Mouse (Mus musculus) neural tube, embryonic 11.5 days (tissue): ENCODE measurements around the gene Gm49384. TPM values are rescaled to one million over a fixed set of nuclear protein-coding genes. Genes with fewer than 3 reads are reported as not detected.
"Not testable (repeated sequence)": the region's sequence is repeated elsewhere in the genome, so short reads cannot be mapped to it uniquely, and the experiment has no call there.

Source experiments
- ATAC-seq: fragments of 200-750 bp; cut with Nextera tagmentation; 2 replicates; pipeline ENCODE4 v1.8.0; 2017; ENCODE audit warnings: moderate number of reproducible peaks, mild to moderate bottlenecking, moderate TSS enrichment, moderate library complexity; ENCODE audit not compliant: insufficient read depth, low FRiP score, low TSS enrichment
- DNase-seq: peaks from one replicate; pipeline ENCODE4 v3.0.0-alpha.2; 2015; ENCODE audit warnings: low spot score
- H3K27ac ChIP-seq: fragments of 300-500 bp; sonication (generic); 2 replicates; pipeline ENCODE4 v1.5.1; 2014; ENCODE audit warnings: low read depth, mild to moderate bottlenecking, low read length
- H3K27me3 ChIP-seq: fragments of 300-500 bp; sonication (generic); 2 replicates; pipeline ENCODE4 v1.6.1; 2014; ENCODE audit warnings: mild to moderate bottlenecking, low read length, mixed read lengths; ENCODE audit not compliant: control insufficient read depth, insufficient read depth
- H3K36me3 ChIP-seq: fragments of 300-500 bp; sonication (generic); 2 replicates; pipeline ENCODE4 v1.6.1; 2014; ENCODE audit warnings: mild to moderate bottlenecking, low read length, moderate library complexity, mixed read lengths; ENCODE audit not compliant: control insufficient read depth, insufficient read depth
- H3K4me1 ChIP-seq: fragments of 300-500 bp; sonication (generic); 2 replicates; pipeline ENCODE4 v1.6.1; 2014; ENCODE audit warnings: low read length, mixed read lengths; ENCODE audit not compliant: control insufficient read depth, insufficient read depth
- H3K4me2 ChIP-seq: fragments of 300-500 bp; sonication (generic); 2 replicates; pipeline ENCODE4 v1.6.1; 2014; ENCODE audit warnings: low read depth, mild to moderate bottlenecking, moderate library complexity
- H3K4me3 ChIP-seq: fragments of 300-500 bp; sonication (generic); 2 replicates; pipeline ENCODE4 v1.5.1; 2014; ENCODE audit warnings: low read depth, low read length
- H3K9ac ChIP-seq: fragments of 300-500 bp; sonication (generic); 2 replicates; pipeline ENCODE4 v1.6.1; 2014; ENCODE audit warnings: mild to moderate bottlenecking, low read length
- H3K9me3 ChIP-seq: fragments of 300-500 bp; sonication (generic); 2 replicates; pipeline ENCODE4 v1.6.1; 2016; ENCODE audit warnings: low read length; ENCODE audit not compliant: control insufficient read depth
- WGBS: fragments of 180-500 bp; shearing (Covaris S2); extraction: QIAGEN DNeasy Blood & Tissue Kit; methylation state at CpG from one replicate; pipeline ENCODE4 v1.1.7; 2014; 5-methylcytosine and 5-hydroxymethylcytosine counted together
- polyA plus RNA-seq: library from polyadenylated mRNA; unstranded; fragments of >200 nt; fragmentation: Nextera tagmentation; extraction: Ambion mirVana; gene quantifications from 2 replicates; pipeline ENCODE4 v1.2.1, GENCODE M21; 2014

Gm49384 gene
- polyA plus RNA-seq, 1 experiment from 2014 or later, result 32.1 TPM

DNA sequence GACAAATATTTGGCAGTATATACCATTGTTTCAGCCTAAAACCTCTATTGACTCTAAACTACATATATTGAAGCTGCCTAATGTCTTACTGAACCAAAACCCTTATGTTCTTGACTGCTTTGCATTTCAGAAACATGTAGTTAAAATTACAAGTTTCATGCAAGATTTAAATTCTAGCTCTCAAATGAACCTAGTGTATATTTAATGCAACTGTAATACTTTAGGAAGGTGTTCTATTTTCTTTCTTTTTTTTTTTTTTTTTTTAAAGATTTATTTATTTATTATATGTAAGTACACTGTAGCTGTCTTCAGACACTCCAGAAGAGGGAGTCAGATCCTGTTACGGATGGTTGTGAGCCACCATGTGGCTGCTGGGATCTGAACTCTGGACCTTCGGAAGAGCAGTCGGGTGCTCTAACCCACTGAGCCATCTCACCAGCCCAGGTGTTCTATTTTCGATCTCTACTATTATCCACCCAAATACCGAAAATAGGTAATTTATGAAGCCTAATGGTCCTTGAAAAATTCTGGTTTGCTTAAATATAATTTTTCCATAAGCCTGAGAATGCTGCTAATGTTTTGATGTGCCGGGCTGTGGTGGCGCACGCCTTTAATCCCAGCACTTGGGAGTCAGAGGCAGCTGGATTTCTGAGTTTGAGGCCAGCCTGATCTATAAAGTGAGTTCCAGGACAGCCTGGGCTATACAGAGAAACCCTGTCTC lies 37.0 kb downstream of the Gm49384 start:
- not testable (repeated sequence) for H3K9ac ChIP-seq, H3K4me1 ChIP-seq

GRCm38 (mm10) chr12:69164904-69165303 lies 39.2 kb downstream of the Gm49384 start:
- H3K27ac ChIP-seq, result no peak overlapping the region
- no peaks in the 10 kb centered on the region for H3K9me3 ChIP-seq
- no peaks in the 10 kb centered on the region for H3K36me3 ChIP-seq
- H3K4me3 ChIP-seq, result no peak overlapping the region
- ATAC-seq, result no peak
- H3K4me2 ChIP-seq, result no peak overlapping the region
- no peaks in the 10 kb centered on the region for H3K27me3 ChIP-seq
- DNase-seq, result no peak
- WGBS, result 60% methylated on average over 3 of the region's 3 CpGs
- no peaks in the 10 kb centered on the region for H3K4me1 ChIP-seq
- H3K9ac ChIP-seq, result no peak overlapping the region

More for the DNA sequence above, 37.0 kb downstream of the Gm49384 start:
- not testable (repeated sequence) for DNase-seq, H3K27me3 ChIP-seq, ATAC-seq, H3K4me2 ChIP-seq, H3K4me3 ChIP-seq, H3K36me3 ChIP-seq, H3K27ac ChIP-seq, H3K9me3 ChIP-seq
- 67% methylated on average over 8 of the region's 8 CpGs for WGBS

- H3K9ac ChIP-seq, H3K27ac ChIP-seq, DNase-seq, H3K9me3 ChIP-seq, H3K4me3 ChIP-seq, H3K4me2 ChIP-seq, H3K4me1 ChIP-seq, ATAC-seq, H3K36me3 ChIP-seq, H3K27me3 ChIP-seq: not testable (repeated sequence)
- 87% methylated on average over 4 of the region's 4 CpGs for WGBS
Observed at GRCm38 (mm10) chr12:69163586-69163985, 40.5 kb downstream of the Gm49384 start.

- WGBS, result 82% methylated on average over 2 of the region's 2 CpGs
- not testable (repeated sequence) for H3K4me3 ChIP-seq, DNase-seq, H3K4me1 ChIP-seq, H3K36me3 ChIP-seq, H3K27me3 ChIP-seq, H3K9me3 ChIP-seq, ATAC-seq, H3K4me2 ChIP-seq, H3K9ac ChIP-seq, H3K27ac ChIP-seq
Observed at GRCm38 (mm10) chr12:69160677-69161076, 43.4 kb downstream of the Gm49384 start.

DNA sequence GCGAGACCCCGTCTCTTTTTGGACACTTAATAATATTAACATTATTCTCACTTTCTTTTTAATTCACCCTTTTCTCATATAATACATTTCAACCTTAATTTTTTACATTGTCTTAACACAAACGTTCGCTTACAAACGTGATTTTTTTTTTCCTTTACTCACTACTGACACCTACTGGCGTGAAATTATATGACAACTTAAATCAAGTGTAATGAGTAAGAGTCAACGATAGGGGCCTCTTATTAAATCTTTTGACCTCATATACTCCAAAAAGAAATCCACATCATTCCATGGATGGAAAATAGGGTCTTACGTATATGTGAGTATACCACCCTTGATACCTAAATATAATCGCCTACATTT lies 44.5 kb downstream of the Gm49384 start:
- WGBS, result 7% methylated on average over 9 of the region's 9 CpGs
- Histone ChIP-seq H3K36me3 (peaks cover 2% of the 10 kb centered on the region; the same call in 1 of the 2 replicates), H3K27ac (no peak overlapping the region), H3K4me3 (no peak overlapping the region), H3K4me1 (peaks cover 3% of the 10 kb centered on the region; the same call in 1 of the 2 replicates), H3K9ac (no peak overlapping the region), H3K9me3 (no peaks in the 10 kb centered on the region), H3K27me3 (no peaks in the 10 kb centered on the region), H3K4me2 (no peak overlapping the region)
- DNase-seq (peak; percentile 63), ATAC-seq (peak; percentile 0; the same call in 1 of the 2 replicates)

DNA sequence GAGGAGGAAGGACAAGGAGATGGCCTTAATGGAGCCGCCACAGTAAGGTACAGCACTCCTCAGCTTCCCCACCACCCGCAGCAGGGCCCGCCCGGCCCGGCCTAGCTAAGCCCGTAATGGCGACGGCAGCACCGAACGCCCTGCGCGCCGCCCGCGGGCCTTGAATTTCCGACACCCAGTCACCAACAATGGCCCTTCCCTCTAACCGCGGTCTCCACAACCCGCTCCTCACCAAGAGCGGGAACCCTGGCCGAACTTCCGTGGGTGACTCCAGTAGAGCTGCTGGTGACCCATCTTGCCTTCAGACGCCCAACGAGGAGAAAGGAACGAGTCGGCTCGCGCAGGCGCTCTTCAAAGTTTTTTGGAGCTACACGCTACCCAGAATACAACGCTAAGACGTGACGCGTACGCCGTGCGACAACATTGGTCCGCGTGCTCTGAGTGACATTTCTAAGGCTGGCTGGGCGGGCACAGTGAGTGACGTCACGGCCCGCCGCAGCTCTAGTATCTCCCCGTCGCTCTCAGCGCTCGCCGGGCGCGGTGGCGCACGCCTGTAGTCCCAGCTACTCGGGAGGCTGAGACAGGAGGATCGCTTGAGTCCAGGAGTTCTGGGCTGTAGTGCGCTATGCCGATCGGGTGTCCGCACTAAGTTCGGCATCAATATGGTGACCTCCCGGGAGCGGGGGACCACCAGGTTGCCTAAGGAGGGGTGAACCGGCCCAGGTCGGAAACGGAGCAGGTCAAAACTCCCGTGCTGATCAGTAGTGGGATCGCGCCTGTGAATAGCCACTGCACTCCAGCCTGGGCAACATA lies 45.1 kb downstream of the Gm49384 start, which contains the start of gene Rps29:
Gene Rps29 (minus strand): TSS at position 422 of the 813 bp plus-strand sequence.
- not testable (repeated sequence) for H3K4me1 ChIP-seq, H3K36me3 ChIP-seq, H3K27me3 ChIP-seq, H3K9me3 ChIP-seq
- peak within 1 kb of the TSS; percentile 87 for H3K27ac ChIP-seq
- ATAC-seq (peak; percentile 99), DNase-seq (peak; percentile 99)
- peak within 1 kb of the TSS; percentile 96 for H3K9ac ChIP-seq
- peak within 1 kb of the TSS; percentile 70 for H3K4me3 ChIP-seq
- peak within 1 kb of the TSS; percentile 73 for H3K4me2 ChIP-seq
- under 1% methylated on average over 58 of the region's 68 CpGs for WGBS

GRCm38 (mm10) chr12:69158366-69158764 lies 45.7 kb downstream of the Gm49384 start:
- peak overlapping the region; percentile 87 for H3K27ac ChIP-seq
- no peaks in the 10 kb centered on the region for H3K27me3 ChIP-seq
- H3K9ac ChIP-seq, result peak overlapping the region; percentile 96
- no peaks in the 10 kb centered on the region for H3K9me3 ChIP-seq
- H3K4me2 ChIP-seq, result peak overlapping the region; percentile 73
- H3K4me3 ChIP-seq, result peak overlapping the region; percentile 70
- WGBS, result 1% methylated on average over 19 of the region's 19 CpGs
- no peak for ATAC-seq
- peaks cover 3% of the 10 kb centered on the region; the same call in 1 of the 2 replicates for H3K4me1 ChIP-seq
- H3K36me3 ChIP-seq, result peaks cover 2% of the 10 kb centered on the region; the same call in 1 of the 2 replicates
- DNase-seq, result no peak

GRCm38 (mm10) chr12:69157107-69157506 lies 47.0 kb downstream of the Gm49384 start:
- WGBS, result 97% methylated on average over 2 of the region's 2 CpGs
- H3K4me2 ChIP-seq, result 0 out of 2 replicates have a peak overlapping the region, but pooled peaks have one; percentile 3

More at GRCm38 (mm10) chr12:69157107-69157506, 47.0 kb downstream of the Gm49384 start:
- H3K27ac ChIP-seq, result no peak overlapping the region
- H3K4me3 ChIP-seq, result no peak overlapping the region
- H3K4me1 ChIP-seq, result peaks cover 3% of the 10 kb centered on the region; the same call in 1 of the 2 replicates
- ATAC-seq (no peak), DNase-seq (no peak)
- H3K9ac ChIP-seq, result no peak overlapping the region
- no peaks in the 10 kb centered on the region for H3K9me3 ChIP-seq
- H3K27me3 ChIP-seq, result no peaks in the 10 kb centered on the region
- peaks cover 2% of the 10 kb centered on the region; the same call in 1 of the 2 replicates for H3K36me3 ChIP-seq
